Comparison of ENCODE assay signal across 18 mouse cellular contexts in the genomic region with DNA sequence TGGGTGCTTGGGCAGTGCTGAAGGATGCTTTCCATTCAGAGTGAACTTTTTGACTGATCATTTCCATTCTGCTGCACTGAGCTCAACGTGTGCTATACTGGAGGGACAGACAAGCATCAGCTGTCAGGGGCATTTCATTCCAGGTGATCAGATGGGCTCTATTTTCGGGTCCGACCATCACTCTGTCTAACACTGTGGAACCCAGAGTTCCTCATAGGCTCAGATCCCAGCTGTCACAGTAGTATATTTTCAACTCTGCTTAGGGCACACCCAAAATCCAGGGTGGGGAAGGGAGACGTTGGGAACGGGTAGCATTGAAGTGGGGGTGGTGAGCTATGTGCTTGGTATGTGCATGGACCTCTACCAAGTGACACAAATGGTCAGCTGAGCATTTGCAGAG.
"Had no signal": no experiment of that assay in that cellular context is flagged by ENCODE, and none has a peak within 500 bp of the region (broad histone marks: within the 10 kb centered on the region; RNA-seq: fewer than 3 reads in every experiment).

No protein-coding gene starts in this region.

- H3K27ac ChIP-seq: lung, embryonic 15.5 days; macrophage; midbrain, embryonic 13.5 days; midbrain, embryonic 15.5 days; neural tube, embryonic 12.5 days; stomach, embryonic 15.5 days; stomach, postnatal 0 days had no signal

- H3K27me3 ChIP-seq: lung, embryonic 15.5 days; megakaryocyte, embryonic 14.5 days; midbrain, embryonic 13.5 days; midbrain, embryonic 15.5 days; neural tube, embryonic 12.5 days; stomach, embryonic 15.5 days had no signal

- DNase-seq: liver, postnatal 0 days; lung, adult 2 months; lung, postnatal 14 days; lung, postnatal 36 days; right cerebral cortex, postnatal 14 days; thymus, adult 2 months; thymus, postnatal 25 days; thymus, postnatal 4 days had no signal

- H3K9me3 ChIP-seq: lung, embryonic 15.5 days; midbrain, embryonic 13.5 days; midbrain, embryonic 15.5 days; neural tube, embryonic 12.5 days; stomach, embryonic 15.5 days had no signal

- H3K9ac ChIP-seq: liver, postnatal 0 days; lung, embryonic 15.5 days; midbrain, embryonic 13.5 days; midbrain, embryonic 15.5 days; neural tube, embryonic 12.5 days; stomach, embryonic 15.5 days had no signal

- H3K4me1 ChIP-seq: lung, embryonic 15.5 days; megakaryocyte, embryonic 14.5 days; midbrain, embryonic 13.5 days; midbrain, embryonic 15.5 days; neural tube, embryonic 12.5 days; stomach, embryonic 15.5 days had no signal

- H3K36me3 ChIP-seq: lung, embryonic 15.5 days; midbrain, embryonic 13.5 days; midbrain, embryonic 15.5 days; neural tube, embryonic 12.5 days; stomach, embryonic 15.5 days had no signal

- H3K4me2 ChIP-seq: lung, embryonic 15.5 days; midbrain, embryonic 11.5 days; midbrain, embryonic 13.5 days; midbrain, embryonic 15.5 days; neural tube, embryonic 12.5 days; stomach, embryonic 15.5 days had no signal

- H3K4me3 ChIP-seq: lung, embryonic 15.5 days; midbrain, embryonic 13.5 days; midbrain, embryonic 15.5 days; neural tube, embryonic 12.5 days; stomach, embryonic 15.5 days had no signal

- ATAC-seq: liver, postnatal 0 days; lung, postnatal 0 days; midbrain, embryonic 13.5 days; midbrain, embryonic 15.5 days had no signal
